Mouse (Mus musculus): ENCODE measurements around the gene Pard6b.

The Pard6b gene

GRCm38 (mm10) chr2:168127767-168128166 is 47.0 kb downstream of the Pard6b start:
- no peak for DNase-seq (ENCODE audit: low spot score in 2 of 2)

GRCm38 (mm10) chr2:168128211-168128859 is 47.5 kb downstream of the Pard6b start:
- DNase-seq (ENCODE audit: low spot score in 2 of 2) = peak; percentile 79 to 89

GRCm38 (mm10) chr2:168130046-168130445 is 49.2 kb downstream of the Pard6b start:
- no peak for DNase-seq (ENCODE audit: low spot score in 2 of 2)

GRCm38 (mm10) chr2:168137161-168137560 is 56.4 kb downstream of the Pard6b start:
- DNase-seq (ENCODE audit: low spot score in 2 of 2) = peak in 1 of 2 experiments; percentile 44

GRCm38 (mm10) chr2:168143794-168144193 is 63.0 kb downstream of the Pard6b start:
- no peak for DNase-seq (ENCODE audit: low spot score in 2 of 2)

GRCm38 (mm10) chr2:168145437-168145836 is 64.6 kb downstream of the Pard6b start:
- no peak for DNase-seq (ENCODE audit: low spot score in 2 of 2)

- DNase-seq (ENCODE audit: low spot score in 2 of 2) = no peak
Observed at GRCm38 (mm10) chr2:168147722-168148432, 67.1 kb downstream of the Pard6b start.

GRCm38 (mm10) chr2:168149241-168149640 is 68.4 kb downstream of the Pard6b start:
- DNase-seq (ENCODE audit: low spot score in 2 of 2) = no peak
